Mouse (Mus musculus) testis, adult 2 months (tissue): ENCODE measurements at regions not wholly inside any gene's neighbourhood (a gene's known extent, or its start where the extent isn't known, plus 50 kb on each side); places are given as distances from the start of the nearest gene placed in this dataset.

ENCODE experiments used
- CTCF ChIP-seq: fragments of 200-500 bp; IDR thresholded peaks from 2 replicates; pipeline ENCODE4 v1.5.1; 2012; ENCODE audit warnings: low read depth, mild to moderate bottlenecking, inconsistent platforms, low read length, moderate library complexity; ENCODE audit not compliant: control insufficient read depth, insufficient read depth, insufficient replicate concordance
- POLR2A ChIP-seq: fragments of 200-500 bp; IDR thresholded peaks from 2 replicates; pipeline ENCODE4 v1.6.1; 2012; ENCODE audit warnings: low read depth, mild to moderate bottlenecking, inconsistent platforms, low read length, moderate library complexity; ENCODE audit not compliant: control insufficient read depth

GRCm38 (mm10) chr11:31746939-31747338 is 75.3 kb upstream of the Bod1 start:
- no peak for TF ChIP-seq CTCF
- no peak for TF ChIP-seq POLR2A
